Mouse (Mus musculus) macrophage (primary cell): ENCODE data around the gene Tspan3. TPM values are rescaled to one million over a fixed set of nuclear protein-coding genes. Genes with fewer than 3 reads are reported as not detected.
A peak's percentile ranks its signal among the peaks of the same experiment; 100 is the strongest.

Experiments used
- H3K27ac ChIP-seq: fragments of 350-480 bp; formaldehyde crosslinking; 2 replicates; pipeline ENCODE4 v1.9.0; 2021
- H3K36me3 ChIP-seq: fragments of 350-480 bp; formaldehyde crosslinking; 2 replicates; pipeline ENCODE4 v1.9.0; 2021; ENCODE audit errors: inconsistent target
- H3K4me3 ChIP-seq: fragments of 350-480 bp; formaldehyde crosslinking; 2 replicates; pipeline ENCODE4 v1.9.0; 2021; ENCODE audit errors: inconsistent target
- H3K79me2 ChIP-seq: fragments of 350-480 bp; formaldehyde crosslinking; 2 replicates; pipeline ENCODE4 v1.9.0; 2021; ENCODE audit errors: inconsistent target
- WGBS: methylation state at CpG from one replicate; pipeline ENCODE4 v1.1.7; 2026; ENCODE audit warnings: inconsistent platforms; ENCODE audit not compliant: missing documents; 5-methylcytosine and 5-hydroxymethylcytosine counted together
- polyA plus RNA-seq: library from polyadenylated mRNA; stranded (reverse); fragments of 250-400 nt; gene quantifications from 3 replicates; pipeline ENCODE4 v1.2.4, GENCODE M21; 2018; ENCODE audit warnings: inconsistent platforms
- total RNA-seq, 78 experiments: library from RNA; depleted of rRNA; stranded (reverse); fragments of 250-400 nt; gene quantifications; 1 replicate in 9 of 78; 2 replicates in 24 of 78; 3 replicates in 43 of 78; 4 replicates in 2 of 78; pipeline ENCODE4 v1.2.4; 2018; ENCODE audit warnings: inconsistent platforms in 56 of 78

Gene Tspan3
- 100 to 1,000 TPM in 5 of 26 experiments, 10 to 100 TPM in 21; 13.6 to 271 (median 40.6) TPM for total RNA-seq (2018; cell fraction: chromatin; rRNA removed)
- total RNA-seq (2018; cell fraction: cytosol; rRNA removed), result 100 to 1,000 TPM in 17 of 26 experiments, 10 to 100 TPM in 9; 75.0 to 407 (median 123) TPM
- 100 to 1,000 TPM in 14 of 26 experiments, 10 to 100 TPM in 12; 33.0 to 409 (median 127) TPM for total RNA-seq (2018; cell fraction: nucleus; rRNA removed)
- polyA plus RNA-seq, result 71.8 to 155 TPM (median 82.8 TPM) in 3 replicates

DNA sequence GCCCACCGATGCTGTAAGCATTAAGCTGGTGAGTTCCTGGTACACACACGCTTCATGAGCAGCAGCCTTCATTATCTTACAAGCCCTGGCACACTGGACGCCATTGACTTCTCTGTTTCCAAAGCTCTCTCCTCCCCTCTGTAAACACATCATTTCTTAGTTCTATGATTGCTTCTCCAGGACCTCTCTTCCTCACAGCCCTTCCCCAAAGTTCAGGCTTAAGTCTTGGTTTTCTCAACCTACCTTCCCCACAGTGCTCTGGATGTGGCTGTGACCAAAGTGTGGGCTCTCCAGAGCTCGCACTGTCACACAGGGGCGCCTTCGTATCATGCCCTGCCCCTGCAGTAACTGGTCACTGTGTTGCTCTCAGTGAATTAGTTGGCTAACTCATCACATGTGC, at the start of gene Tspan3:
Tspan3 (minus strand) TSS at position 101 of the 400 bp plus-strand sequence.
- Histone ChIP-seq H3K27ac (no peak within 1 kb of the TSS), H3K79me2 (no peaks in the 10 kb centered on the region), H3K4me3 (no peak within 1 kb of the TSS), H3K36me3 (no peaks in the 10 kb centered on the region)
- 86% methylated on average over 6 of the region's 6 CpGs for WGBS

DNA sequence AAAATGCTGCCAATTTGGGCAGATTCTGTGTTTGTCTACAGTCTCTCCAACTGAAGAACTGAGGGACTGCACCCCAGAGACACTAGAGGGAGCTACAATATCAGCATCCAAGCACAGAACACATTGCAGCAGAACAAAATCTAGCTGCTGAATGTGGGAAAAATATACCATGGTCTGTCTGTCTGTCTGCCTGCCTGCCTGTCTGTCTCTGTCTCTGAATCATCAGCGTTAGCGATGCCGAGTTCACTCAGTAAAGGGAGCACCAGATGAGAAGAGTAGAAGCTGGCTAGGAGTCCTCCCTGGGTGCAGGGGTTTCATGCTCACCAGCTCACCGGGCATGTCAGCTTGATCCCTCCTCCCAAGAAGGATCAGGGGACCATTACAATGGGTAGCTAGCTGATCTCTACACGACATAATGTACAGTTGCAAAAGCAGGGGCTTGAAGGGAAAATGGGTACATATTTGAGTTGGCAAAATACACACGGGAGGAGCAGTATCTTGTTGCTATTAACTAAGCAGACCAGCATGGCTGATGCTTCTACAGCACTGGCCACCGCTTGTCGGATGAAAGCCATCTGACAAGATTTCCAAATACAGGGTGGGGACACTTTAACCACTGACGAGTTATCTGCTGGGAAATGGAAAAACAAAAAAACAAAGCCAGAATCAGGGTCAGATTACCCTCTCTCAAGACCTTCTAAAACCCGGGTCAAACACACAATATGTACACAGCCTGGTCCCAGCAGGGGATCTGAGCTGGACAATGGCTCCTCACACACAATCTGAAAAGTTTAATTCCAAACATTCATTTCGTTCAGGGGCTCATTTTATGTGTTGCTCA, 48.4 kb upstream of the Tspan3 start:
- H3K4me3 ChIP-seq, result no peak overlapping the region
- no peak overlapping the region for H3K27ac ChIP-seq
- no peaks in the 10 kb centered on the region for H3K36me3 ChIP-seq
- WGBS, result 66% methylated on average over 11 of the region's 11 CpGs
- H3K79me2 ChIP-seq, result peaks cover 8% of the 10 kb centered on the region; the same call in 1 of the 2 replicates

DNA sequence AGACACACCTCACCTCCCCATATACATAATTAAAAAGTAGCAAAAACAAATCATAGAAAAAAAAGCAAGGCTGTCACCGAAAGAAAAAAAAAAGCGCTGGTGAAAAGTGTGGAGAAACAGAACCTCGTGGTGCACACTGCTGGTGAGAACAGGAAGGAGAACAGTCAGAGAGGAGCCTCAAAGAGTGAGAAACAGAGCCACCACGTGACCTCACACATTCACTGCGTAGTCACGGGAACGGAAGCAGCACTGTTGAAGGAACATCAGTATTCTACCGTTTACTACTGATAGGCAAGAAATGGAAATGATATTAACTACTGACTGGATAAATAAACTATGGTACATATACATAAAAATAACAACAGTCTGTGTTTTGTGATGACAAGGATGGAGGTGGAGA, 43.5 kb upstream of the Tspan3 start:
- H3K36me3 ChIP-seq, result peaks cover 22% of the 10 kb centered on the region; the same call in 1 of the 2 replicates
- 76% methylated on average over 8 of the region's 8 CpGs for WGBS
- peaks cover 8% of the 10 kb centered on the region; the same call in 1 of the 2 replicates for H3K79me2 ChIP-seq
- no peak overlapping the region for H3K4me3 ChIP-seq
- H3K27ac ChIP-seq, result no peak overlapping the region

- Histone ChIP-seq H3K36me3 (peaks cover 22% of the 10 kb centered on the region; the same call in 1 of the 2 replicates), H3K27ac (peak overlapping the region; percentile 80), H3K4me3 (no peak overlapping the region), H3K79me2 (peaks cover 8% of the 10 kb centered on the region; the same call in 1 of the 2 replicates)
- 50% methylated on average over 5 of the region's 5 CpGs for WGBS
Observed at GRCm38 (mm10) chr9:56207516-56207915, 42.2 kb upstream of the Tspan3 start.

GRCm38 (mm10) chr9:56207083-56207482, 41.8 kb upstream of the Tspan3 start:
- Histone ChIP-seq H3K79me2 (peaks cover 8% of the 10 kb centered on the region; the same call in 1 of the 2 replicates), H3K27ac (peak overlapping the region; percentile 80), H3K36me3 (peaks cover 22% of the 10 kb centered on the region; the same call in 1 of the 2 replicates), H3K4me3 (no peak overlapping the region)
- 18% methylated on average over 10 of the region's 10 CpGs for WGBS

- 89% methylated on average over 11 of the region's 11 CpGs for WGBS
- Histone ChIP-seq H3K79me2 (peaks cover 8% of the 10 kb centered on the region; the same call in 1 of the 2 replicates), H3K4me3 (no peak overlapping the region), H3K36me3 (peaks cover 22% of the 10 kb centered on the region; the same call in 1 of the 2 replicates), H3K27ac (no peak overlapping the region)
Observed at GRCm38 (mm10) chr9:56205336-56205735, 40.1 kb upstream of the Tspan3 start.

- Histone ChIP-seq H3K79me2 (peaks cover 2% of the 10 kb centered on the region; the same call in 1 of the 2 replicates), H3K4me3 (no peak overlapping the region), H3K27ac (no peak overlapping the region), H3K36me3 (peaks cover 22% of the 10 kb centered on the region; the same call in 1 of the 2 replicates)
- WGBS, result 94% methylated on average over 4 of the region's 4 CpGs
Observed at GRCm38 (mm10) chr9:56204316-56204715, 39.0 kb upstream of the Tspan3 start.

DNA sequence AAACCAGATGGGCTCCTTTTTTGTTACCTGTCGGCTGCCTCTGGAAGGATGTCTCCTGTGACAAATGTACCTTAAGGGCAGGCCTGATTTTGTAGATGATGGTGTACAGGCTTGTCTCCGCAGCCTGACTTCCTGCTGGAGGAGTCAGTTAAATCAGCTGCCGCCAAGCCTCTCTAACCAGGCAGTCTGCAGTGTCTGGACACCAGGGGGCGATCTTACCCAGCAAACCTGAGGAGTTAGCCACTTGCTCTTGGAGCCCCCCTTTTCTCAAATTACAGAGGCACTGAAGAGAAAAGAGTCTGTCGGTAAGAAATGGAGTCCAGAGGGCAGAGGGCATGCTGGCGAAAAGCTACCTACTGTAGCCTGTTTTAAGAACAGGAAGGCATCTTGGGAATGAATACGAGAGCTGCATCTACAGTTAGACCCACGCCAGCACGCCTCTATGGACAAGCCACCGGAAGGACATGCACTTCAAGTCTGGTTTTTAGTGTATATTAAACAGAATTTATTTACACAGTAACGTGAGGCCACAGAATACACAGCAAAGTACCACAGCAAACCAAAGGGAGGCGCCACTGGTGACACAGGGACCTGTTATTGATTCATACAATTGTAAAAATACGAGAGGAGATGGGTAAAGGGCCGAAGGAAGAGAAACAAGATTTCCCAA, 35.5 kb upstream of the Tspan3 start:
- 43% methylated on average over 13 of the region's 14 CpGs for WGBS
- Histone ChIP-seq H3K4me3 (no peak overlapping the region), H3K27ac (no peak overlapping the region), H3K79me2 (no peaks in the 10 kb centered on the region), H3K36me3 (peaks cover 13% of the 10 kb centered on the region; the same call in 1 of the 2 replicates)

DNA sequence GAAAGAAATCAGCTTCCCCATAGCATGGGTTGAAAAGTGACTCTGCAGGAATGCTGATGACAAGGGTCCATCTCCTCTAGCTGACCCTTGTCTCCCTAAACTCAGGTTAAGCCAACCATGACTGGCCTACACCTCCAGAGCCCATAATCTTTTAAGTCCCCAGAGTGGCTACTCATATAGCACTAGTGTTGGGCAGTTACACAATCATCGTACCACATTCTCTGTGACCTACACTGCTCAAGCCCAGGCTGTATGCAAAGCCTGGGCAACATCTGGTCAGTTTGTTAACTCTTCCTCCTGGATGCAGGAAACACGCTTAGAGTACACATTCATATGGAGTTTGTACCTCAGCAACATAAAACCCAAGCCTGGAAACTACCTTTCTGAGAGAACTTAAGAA, 34.9 kb upstream of the Tspan3 start:
- peaks cover 8% of the 10 kb centered on the region; the same call in 1 of the 2 replicates for H3K36me3 ChIP-seq
- H3K27ac ChIP-seq, result no peak overlapping the region
- no peaks in the 10 kb centered on the region for H3K79me2 ChIP-seq
- WGBS, result 60% methylated on average over 2 of the region's 2 CpGs
- H3K4me3 ChIP-seq, result no peak overlapping the region

DNA sequence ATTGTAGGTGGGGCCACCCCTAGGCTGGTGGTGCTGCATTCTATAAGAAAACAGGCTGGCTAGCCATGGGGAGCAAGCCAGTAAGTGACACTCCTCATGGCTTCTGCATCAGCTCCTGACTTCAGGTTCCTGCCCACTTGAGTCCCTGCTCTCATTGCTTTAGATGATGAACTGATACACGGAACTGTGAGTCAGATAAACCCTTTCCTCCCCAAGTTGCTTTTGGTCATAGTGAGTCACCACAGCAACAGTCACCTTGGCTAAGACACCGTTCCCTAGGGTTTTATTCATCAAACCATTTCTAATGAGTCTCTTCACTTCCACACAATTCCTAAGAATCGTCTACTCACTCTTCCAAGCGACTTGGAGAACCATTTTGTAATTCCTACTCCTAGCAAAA, 31.6 kb upstream of the Tspan3 start:
- no peak overlapping the region for H3K4me3 ChIP-seq
- no peaks in the 10 kb centered on the region for H3K79me2 ChIP-seq
- WGBS, result 81% methylated on average over 4 of the region's 4 CpGs
- H3K27ac ChIP-seq, result no peak overlapping the region
- no peaks in the 10 kb centered on the region for H3K36me3 ChIP-seq

DNA sequence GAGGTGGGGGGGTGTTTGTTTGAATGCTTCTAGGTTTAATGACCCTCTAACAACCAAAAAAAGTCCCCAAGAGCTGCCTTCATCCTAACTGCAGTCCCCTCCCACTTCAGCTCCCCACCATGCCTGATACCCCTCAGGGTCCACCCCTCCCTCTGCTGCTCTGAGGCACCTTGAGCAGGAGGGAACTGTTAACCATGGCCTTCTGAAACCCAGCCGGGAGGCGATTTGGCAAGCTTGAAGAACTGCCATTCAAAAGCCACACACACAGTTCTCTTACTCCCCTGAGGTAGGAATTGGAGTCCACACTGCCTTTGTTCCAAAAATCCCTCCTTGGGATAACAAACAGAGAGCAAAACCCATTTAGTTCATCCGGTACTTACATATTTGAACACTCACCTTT, 29.9 kb upstream of the Tspan3 start:
- no peaks in the 10 kb centered on the region for H3K36me3 ChIP-seq
- H3K4me3 ChIP-seq, result no peak overlapping the region
- no peak overlapping the region for H3K27ac ChIP-seq
- no peaks in the 10 kb centered on the region for H3K79me2 ChIP-seq
- WGBS, result 76% methylated on average over 3 of the region's 3 CpGs

- no peak overlapping the region for H3K4me3 ChIP-seq
- H3K36me3 ChIP-seq, result no peaks in the 10 kb centered on the region
- WGBS, result 85% methylated on average over 11 of the region's 11 CpGs
- no peaks in the 10 kb centered on the region for H3K79me2 ChIP-seq
- no peak overlapping the region for H3K27ac ChIP-seq
Observed at GRCm38 (mm10) chr9:56191498-56192455, 26.5 kb upstream of the Tspan3 start.

DNA sequence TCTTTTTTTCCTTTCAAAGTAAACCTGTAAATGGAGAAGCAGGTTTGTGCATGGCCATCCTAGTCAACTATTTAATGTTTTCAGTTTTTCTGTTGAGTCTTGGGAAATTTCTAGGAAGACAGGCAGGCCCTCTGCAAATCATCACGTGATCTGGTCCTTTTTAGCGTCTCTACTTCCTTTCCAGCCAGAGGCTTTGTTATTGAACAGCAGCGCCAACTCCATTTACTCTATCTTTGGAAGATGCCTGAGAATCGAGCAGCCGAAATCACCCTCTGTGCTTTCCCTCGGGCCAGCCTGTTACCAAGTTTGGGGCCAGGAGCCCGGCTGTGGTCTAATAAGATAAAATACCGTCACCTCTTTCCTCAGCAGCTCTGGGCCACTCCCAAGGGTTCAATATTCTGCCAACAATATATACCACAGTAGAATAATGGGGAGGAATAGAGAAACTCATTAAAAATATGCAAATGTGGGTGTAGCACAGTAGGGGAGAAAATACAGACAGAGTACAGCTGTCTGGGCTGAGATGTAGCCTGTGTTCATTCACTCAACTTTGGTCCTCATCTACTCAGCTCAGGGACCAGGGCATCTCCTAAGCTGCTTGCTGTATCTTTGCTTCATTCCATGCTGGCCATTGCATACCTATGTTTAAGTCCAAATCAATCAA, 15.0 kb upstream of the Tspan3 start:
- Histone ChIP-seq H3K79me2 (no peaks in the 10 kb centered on the region), H3K27ac (no peak overlapping the region), H3K4me3 (no peak overlapping the region), H3K36me3 (no peaks in the 10 kb centered on the region)
- 70% methylated on average over 8 of the region's 8 CpGs for WGBS
